Mouse (Mus musculus) liver, embryonic 14.5 days (tissue): ENCODE measurements around the gene Sema3a.

Source experiments
- CTCF ChIP-seq: IDR thresholded peaks from 2 replicates; pipeline ENCODE4 v1.5.1; 2016; ENCODE audit warnings: antibody characterized with exemption, low read depth, control low read depth
- EP300 ChIP-seq: IDR thresholded peaks from 2 replicates; pipeline ENCODE4 v1.6.1; 2016; ENCODE audit warnings: antibody characterized with exemption, low read depth

DNA sequence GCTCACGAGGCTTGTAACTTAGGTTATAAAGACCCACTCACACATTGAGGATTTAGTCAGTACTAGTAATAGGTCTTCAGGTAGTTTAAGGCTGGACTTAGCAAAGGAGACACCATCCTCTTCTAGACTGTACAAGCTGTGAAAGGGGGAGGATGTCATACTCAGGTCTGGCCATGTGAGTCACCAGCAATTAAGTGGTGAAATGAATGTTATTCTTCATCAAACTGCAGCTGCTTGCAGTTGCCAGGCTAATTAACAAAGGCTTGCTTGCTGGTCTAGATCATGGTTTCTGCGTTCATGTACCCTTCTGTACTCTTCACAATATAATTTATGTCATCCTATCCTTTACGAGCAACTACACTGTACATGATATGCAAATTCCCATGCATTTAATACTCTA, 264.8 kb downstream of the Sema3a start:
- no peak for TF ChIP-seq CTCF
- no peak for TF ChIP-seq EP300
